Mouse (Mus musculus) lung, adult 2 months (tissue): ENCODE measurements around the gene Sat2.

Source experiments
- CTCF ChIP-seq: fragments of 200-500 bp; IDR thresholded peaks from 2 replicates; pipeline ENCODE4 v1.5.1; 2011; ENCODE audit warnings: mild to moderate bottlenecking, low read length, control low read depth; ENCODE audit not compliant: insufficient read depth
- POLR2A ChIP-seq: fragments of 200-500 bp; IDR thresholded peaks from 2 replicates; pipeline ENCODE4 v1.6.1; 2011; ENCODE audit warnings: low read depth, mild to moderate bottlenecking, control low read depth, low read length, borderline replicate concordance; ENCODE audit errors: extremely low read depth

DNA sequence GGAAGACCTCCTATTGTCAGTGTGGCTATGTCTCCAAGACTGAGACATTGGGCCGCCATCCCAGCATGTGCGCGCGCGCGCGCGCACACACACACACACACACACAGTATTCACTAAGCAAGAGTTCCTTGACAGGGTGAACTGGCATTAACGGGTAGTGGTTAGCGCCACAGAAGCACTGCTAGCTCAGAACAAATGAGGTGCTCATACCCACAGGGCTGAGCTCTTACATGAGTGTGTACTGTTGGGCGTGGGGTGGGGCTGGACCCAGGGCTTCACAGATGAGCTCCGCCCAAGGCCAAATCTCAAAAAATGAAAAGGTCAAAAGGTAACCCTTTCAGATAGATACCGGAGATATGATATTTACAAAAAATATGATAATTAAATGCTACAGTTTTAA is 36.9 kb upstream of the Sat2 start:
- no peak for TF ChIP-seq POLR2A
- TF ChIP-seq CTCF = no peak
